Mouse (Mus musculus) liver (tissue): ENCODE measurements at regions not wholly inside any gene's neighbourhood (a gene's known extent, or its start where the extent isn't known, plus 50 kb on each side); places are given as distances from the start of the nearest gene placed in this dataset.

ENCODE experiments used
- DNase-seq: peaks from one replicate; pipeline ENCODE4 v3.0.0-alpha.2; 2020; ENCODE audit warnings: mixed read lengths

GRCm38 (mm10) chr1:186435336-186435972 lies 270.3 kb downstream of the Tgfb2 start:
- DNase-seq = no peak

- DNase-seq = no peak
Observed at GRCm38 (mm10) chr1:186434782-186435181, 271.0 kb downstream of the Tgfb2 start.

GRCm38 (mm10) chr1:186434007-186434406 lies 271.8 kb downstream of the Tgfb2 start:
- no peak for DNase-seq

DNA sequence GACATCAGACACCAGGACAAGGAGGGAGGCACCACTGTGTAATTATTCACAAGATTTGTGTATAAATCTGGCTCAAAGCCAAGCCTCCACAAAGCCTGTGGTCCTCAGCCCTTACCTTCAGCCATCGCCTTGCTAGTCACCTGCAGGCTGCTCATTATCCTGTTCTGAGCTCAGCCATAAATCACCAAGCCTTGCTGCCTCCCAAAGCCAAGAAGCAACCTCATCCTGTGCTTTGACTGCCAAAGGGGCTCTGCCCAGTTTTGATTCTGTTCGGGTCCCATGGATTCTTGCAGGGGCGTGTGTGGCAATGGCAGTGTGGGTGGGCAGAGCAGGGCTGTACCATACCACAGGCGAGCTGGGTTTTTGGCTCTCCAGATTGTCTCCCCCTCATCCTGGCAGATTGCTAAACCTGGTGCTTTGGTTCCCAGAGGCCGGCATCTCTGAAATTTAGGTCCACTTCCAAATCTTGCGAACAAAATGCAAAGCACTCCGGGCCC lies 272.6 kb downstream of the Tgfb2 start:
- DNase-seq = no peak

- DNase-seq = no peak
Observed at GRCm38 (mm10) chr1:186425421-186425820, 280.4 kb downstream of the Tgfb2 start.

DNA sequence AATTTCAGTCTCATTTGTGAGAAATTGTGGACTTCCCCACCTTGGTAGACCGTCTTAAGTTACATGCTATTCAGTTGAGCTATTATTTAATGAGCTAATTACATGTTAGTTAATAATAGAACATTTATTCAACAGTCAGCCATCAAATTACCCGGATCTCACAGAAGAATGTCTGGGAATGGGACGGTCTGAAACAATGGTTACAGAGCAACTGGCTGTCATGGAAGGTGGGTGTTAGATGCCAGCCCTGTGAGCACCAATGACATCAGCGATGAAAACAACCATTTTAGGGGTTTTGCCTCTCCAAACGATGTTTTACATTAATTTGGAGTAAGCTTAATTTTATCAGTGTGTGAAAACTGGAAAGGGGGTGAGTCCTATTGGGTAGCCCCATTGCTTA lies 281.7 kb downstream of the Tgfb2 start:
- no peak for DNase-seq

DNA sequence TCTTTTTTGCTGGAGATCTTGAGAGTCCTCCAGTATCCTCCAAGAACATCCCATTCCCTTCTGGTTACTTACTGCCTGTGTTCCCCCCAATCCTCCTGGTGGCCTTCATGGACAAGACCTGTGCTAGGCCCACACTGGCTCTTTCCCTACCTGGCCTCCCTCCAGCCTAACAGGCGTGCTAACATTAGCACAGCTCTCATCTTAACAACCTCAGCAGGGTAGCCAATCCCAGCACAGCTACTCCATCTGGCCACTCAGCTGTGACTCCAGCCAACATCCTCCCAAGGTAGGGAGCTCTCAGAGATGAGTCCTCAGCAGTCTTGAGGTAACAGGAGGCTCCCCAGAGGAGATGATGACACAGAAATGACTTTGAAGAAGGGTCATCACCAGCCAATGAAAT lies 288.7 kb downstream of the Tgfb2 start:
- no peak for DNase-seq

GRCm38 (mm10) chr1:186415321-186415720 lies 290.5 kb downstream of the Tgfb2 start:
- no peak for DNase-seq

GRCm38 (mm10) chr1:186413886-186414245 lies 291.9 kb downstream of the Tgfb2 start:
- DNase-seq = no peak

- no peak for DNase-seq
Observed at GRCm38 (mm10) chr1:186413064-186413885, 292.5 kb downstream of the Tgfb2 start.

DNA sequence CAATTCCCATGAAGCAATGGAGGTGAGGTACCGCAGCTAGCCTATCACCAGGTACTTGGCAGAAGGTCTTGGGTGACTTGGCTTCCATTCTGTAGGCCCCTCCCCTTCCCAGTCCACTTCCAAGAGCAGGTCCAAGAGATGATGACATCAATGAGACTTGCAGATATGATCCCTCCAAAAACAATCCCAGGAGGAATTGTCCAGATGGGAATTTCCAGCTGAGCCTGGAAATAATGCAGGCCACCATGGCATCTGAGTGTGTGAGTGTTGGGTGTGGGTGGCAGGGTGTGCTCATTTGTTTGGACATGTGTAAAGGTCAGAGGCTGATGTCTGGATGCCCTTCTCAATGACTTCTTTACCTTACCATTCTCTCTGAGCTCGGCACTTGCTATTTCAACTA lies 293.5 kb downstream of the Tgfb2 start:
- DNase-seq = no peak

GRCm38 (mm10) chr1:186408986-186409441 lies 291.9 kb upstream of the Lyplal1 start:
- DNase-seq = no peak

DNA sequence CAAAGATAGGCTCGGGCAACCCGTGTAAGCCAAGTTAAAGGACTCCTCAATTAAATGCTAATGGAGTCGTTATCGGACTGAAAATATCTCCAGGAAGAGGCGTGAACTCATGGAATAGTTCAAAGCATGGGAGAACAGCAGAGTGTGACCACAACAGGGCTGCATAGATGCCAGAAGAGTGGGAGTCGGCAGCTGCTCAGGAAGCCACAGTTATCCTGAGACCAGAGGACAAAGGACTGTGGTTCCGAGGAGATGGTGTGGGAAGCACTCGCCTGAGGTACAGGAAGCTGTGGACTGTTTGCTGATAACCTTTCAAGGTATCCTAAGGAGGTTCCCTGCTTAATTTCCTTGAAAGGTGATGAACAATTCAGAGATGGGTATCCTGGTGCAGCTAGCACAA lies 290.5 kb upstream of the Lyplal1 start:
- no peak for DNase-seq

- no peak for DNase-seq
Observed at GRCm38 (mm10) chr1:186405693-186406092, 288.6 kb upstream of the Lyplal1 start.

DNA sequence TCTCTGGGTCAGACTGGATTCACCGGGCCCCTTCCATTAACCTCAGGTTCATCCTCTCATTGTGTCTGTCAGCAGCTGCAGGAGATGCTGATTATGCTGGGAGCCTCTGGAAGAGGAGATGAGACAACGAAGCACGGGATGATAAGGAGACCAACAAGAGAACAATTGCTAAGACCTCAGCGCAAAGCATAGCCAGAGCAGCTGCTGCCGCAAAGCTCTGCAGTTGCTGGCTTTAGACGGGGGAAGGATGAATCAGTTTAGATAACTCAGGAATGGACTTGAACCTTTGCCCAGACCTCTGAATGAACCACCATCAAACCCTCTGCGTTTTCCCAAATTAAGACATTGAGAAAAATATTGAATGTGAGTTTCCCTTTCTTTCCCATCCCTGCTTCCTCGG lies 282.7 kb upstream of the Lyplal1 start:
- DNase-seq = peak; percentile 23

DNA sequence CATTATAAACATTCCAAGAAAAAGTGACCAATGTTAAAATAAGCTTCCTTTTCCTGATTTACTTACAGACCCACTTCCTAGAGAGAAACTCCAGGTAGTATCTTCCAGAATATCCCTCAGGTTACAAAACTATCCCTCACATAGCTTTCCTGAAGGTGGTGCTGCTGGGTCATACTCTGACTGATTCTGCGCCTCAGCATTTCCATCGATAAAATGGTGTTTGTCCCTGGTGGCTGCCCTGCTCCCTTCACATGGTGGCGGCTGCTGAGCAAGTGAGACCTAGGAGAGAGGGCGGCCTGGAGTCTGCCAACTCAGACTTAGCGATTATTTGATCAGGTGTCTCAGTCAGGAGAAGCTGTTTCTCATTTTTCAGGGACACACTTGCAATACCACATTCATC lies 275.9 kb upstream of the Lyplal1 start:
- no peak for DNase-seq

- no peak for DNase-seq
Observed at GRCm38 (mm10) chr1:186384440-186384839, 267.3 kb upstream of the Lyplal1 start.

- no peak for DNase-seq
Observed at GRCm38 (mm10) chr1:186383453-186383852, 266.3 kb upstream of the Lyplal1 start.

GRCm38 (mm10) chr1:186383006-186383405 lies 265.9 kb upstream of the Lyplal1 start:
- DNase-seq = no peak

DNA sequence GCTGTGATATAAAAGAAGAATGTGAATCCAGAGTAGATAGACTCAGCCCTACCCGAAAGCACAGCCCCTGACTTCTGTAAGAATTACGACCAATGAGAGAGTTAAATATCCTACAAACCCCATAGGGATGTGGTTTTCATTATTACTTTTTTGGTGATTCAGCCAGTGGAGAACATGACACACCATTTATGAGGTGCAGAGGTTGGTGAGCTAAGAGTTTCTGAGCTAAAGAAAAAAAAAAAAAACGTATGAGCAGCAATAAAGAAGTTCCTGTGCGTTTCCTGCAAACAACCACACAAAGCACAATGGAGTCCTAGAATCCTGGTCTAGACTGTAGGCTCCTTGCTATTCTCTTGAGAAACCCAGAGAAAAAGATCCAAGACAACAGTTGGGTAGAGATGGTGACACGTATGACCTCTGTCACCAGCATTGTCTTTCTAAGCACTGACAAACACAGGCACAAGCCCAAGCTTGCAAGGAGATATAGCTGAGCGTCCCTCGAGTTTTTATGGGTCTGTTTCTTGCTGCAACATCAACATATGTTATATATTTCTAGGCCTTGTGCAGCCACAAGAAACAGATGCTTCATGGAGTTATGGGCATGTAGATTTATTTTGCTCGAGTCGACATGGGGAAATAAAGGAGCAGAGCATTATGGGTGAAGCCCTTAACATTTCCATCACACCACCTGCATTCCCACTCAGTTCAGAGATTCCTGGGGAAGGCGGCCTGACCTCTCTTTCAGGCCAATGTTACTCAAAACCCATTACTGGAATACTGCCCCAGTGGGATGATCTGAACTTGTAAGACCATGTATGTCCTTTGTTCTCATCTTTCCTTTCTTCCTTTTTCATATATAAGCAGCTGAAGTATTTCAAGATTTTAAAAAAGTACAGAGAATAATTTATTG lies 263.1 kb upstream of the Lyplal1 start:
- DNase-seq = no peak

GRCm38 (mm10) chr1:186376906-186377623 lies 260.0 kb upstream of the Lyplal1 start:
- DNase-seq = no peak

DNA sequence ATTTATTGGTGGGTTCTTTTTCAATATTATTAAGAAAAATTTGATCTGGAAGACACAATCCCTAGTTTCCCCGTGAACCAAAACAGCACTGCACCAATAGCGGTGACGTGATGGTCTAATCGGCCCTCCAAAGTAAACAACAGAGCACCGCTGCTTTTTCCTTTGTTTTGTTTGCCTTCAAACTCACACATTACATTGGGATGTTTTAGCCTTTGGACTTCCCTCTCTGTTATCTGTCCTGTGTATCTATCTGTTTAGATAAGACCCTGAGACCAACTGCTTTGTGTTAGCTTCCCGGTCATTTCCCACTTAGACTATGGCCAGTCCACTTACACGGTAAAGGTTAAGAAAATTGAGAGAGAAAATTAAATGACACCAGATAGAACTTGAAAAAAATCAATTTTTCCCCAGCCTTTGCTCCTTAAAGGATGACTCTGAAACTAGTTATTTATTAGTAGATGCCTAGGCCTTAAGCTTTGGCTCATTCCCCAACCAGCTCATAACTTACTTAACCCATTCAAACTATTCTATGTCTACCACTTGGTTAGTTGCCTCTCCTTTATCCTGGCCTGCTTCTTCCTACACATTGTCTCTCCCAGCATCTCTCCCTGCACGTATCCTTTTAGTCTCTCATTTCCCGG lies 257.0 kb upstream of the Lyplal1 start:
- no peak for DNase-seq
